Mouse (Mus musculus): Measurements from ENCODE around the gene Sec16a. TPM values are rescaled to one million over a fixed set of nuclear protein-coding genes. Genes with fewer than 3 reads are reported as not detected.

Gene Sec16a
- total RNA-seq, 2 experiments from 2014 or later = 36.9 to 39.1 TPM

DNA sequence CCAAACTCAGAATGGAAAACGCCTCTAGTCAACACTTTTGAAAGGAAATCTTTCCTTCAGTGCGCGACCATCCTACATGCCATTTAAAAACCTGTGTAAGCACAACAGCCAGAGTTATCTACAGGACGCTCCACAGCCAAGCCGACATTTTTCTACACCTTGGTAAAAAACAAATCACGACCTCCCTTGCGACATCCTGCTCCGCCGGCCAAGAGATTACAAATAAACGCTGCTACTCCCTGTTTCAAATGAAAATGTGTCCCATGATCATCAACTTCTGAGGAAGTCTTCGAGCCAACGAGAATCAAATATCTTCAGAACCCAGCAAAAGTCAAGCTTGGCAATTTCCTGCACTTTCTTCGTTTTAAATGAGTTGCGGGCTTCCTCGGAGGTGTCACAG, 648 bp downstream of the Sec16a start:
- intact Hi-C loops (cut with DNase I) = loop anchor here (2.0 to 5.0 kb wide), 2 partner anchors 32 to 127 kb away; partner anchors contain the start of gene Gpsm1
- DNase-seq = no peak

DNA sequence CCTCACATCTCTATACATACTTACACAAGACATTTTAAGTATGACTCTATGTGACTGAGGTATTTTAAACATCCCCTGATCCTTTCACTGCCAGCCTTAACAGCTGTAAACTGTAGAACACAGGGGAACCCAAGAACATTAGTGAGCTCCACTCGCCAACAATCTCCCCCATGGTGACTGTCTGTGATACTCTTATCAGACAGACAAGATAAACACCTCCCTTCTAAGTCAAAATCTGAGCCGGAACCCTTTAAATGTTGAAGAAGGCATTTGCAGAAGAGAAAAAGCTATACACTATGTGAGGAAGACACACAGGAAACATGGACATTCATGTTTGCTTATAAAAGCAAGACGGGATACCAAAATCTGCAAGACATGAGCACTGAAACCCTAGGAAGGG, 1.1 kb downstream of the Sec16a start:
- intact Hi-C loops (cut with DNase I) = loop anchor here (2.0 to 5.0 kb wide), 2 partner anchors 31 to 127 kb away; partner anchors contain the start of gene Gpsm1

DNA sequence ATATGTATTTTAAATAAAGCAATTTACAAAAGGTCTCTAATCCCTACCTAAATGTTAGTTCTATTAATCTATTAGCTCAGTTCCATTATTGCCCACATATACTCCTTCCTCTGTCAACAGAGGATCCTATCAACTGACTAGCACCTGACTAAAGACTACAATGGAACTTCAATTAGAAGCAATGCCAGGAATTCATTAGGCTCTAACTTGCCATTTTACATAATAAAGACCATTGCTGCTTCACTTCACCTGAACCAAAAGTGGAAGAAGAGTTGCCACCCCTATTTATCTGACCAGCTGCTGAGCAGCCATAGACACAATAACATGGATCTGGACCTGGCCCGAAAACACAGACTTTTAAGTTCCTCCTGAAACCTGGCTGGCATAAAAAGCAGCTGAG, 2.2 kb downstream of the Sec16a start:
- intact Hi-C loops (cut with DNase I) = loop anchor here (5.0 kb wide), 1 partner anchor 126 kb away; the partner anchor contains the start of gene Gpsm1

More for the DNA sequence above, 1.1 kb downstream of the Sec16a start:
- no peak for DNase-seq

DNA sequence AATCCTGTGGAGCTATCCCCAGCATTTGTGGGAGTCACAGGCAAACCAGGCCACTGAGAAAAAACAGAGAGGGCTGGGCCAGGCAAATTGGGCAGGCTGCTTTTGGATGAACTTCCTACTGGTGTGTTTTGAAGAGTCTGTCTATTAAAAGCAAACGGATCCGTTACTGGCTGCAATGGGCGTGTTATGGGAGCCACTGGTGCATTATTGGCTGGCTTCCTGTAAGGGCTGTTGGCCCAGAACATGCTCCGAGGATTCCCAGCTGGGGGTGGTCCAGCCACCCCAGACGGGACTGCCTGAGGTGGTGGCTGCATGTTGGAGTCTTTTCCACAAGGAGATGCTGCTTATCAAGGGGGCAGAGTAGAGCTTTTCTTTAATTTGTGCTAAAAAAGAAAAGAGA, 3.3 kb downstream of the Sec16a start:
- peak in 1 of 2 experiments; percentile 23 for DNase-seq
- intact Hi-C loops (cut with DNase I) = loop anchor here (5.0 kb wide), 1 partner anchor 124 kb away; the partner anchor contains the start of gene Gpsm1

More for the DNA sequence above, 2.2 kb downstream of the Sec16a start:
- DNase-seq = no peak

DNA sequence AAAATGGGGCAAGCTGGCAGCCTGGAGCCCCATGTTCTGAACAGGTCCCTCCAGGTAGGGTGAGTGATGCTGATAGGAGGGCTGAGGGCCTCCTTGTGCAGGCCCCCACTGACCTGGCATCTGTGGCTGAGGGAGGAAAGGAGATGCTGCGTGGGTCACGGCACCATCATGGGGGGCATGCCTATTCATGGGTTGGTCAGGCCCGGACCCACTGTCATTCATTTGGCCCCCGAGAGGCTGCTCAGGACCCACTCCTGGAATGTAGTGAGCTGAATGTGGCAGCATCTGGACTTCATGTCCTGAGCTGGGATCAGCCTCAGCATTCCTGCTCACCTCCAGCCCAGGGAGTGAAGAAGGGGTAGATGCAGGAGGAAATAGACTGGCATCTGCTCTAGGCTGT, 3.8 kb downstream of the Sec16a start:
- intact Hi-C loops (cut with DNase I) = loop anchor here (5.0 kb wide), 1 partner anchor 124 kb away; the partner anchor contains the start of gene Gpsm1
- DNase-seq = no peak

DNA sequence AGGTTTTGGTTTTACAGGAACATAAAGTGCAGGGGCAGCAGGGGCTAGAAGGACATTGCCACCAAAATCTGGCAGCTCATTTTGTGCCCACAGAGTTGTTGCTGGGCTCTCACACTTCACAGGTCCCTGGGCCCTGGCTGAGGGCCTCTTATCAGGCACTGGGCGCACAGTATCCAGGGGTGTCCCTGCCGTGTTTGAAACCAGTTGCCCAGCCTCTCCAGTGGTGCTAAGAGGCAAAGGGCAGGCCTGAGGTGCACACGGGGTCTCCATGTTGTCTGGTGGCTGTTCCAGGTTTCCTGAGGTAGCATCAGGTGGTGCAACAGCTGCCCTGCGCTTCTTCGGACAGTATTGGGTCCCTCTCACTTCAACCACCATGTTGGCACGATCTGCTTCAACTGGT, 5.3 kb downstream of the Sec16a start:
- intact Hi-C loops (cut with DNase I) = loop anchor here (5.0 kb wide), 1 partner anchor 122 kb away; the partner anchor contains the start of gene Gpsm1
- DNase-seq = no peak

DNA sequence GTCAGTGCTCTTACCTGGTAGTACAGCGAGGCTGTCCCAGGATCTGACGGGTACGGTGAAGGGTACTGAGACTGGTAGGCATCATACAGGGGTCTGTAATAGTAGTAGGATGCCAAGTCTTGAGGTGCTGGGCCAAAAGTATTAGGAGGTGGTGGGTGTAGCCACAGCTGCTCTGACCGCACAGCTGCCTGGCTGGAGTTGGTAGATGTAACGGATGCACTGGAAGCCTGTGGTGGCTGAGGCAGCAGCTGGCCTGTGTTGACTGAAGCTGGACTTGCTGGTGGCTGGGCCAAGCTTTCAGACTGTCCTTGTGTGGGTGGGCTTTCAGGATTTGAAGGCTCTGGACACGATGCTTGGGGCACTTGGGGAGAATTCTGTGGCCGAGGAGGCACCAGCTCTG, 6.6 kb downstream of the Sec16a start:
- no peak for DNase-seq
- intact Hi-C loops (cut with DNase I) = no loop called here

DNA sequence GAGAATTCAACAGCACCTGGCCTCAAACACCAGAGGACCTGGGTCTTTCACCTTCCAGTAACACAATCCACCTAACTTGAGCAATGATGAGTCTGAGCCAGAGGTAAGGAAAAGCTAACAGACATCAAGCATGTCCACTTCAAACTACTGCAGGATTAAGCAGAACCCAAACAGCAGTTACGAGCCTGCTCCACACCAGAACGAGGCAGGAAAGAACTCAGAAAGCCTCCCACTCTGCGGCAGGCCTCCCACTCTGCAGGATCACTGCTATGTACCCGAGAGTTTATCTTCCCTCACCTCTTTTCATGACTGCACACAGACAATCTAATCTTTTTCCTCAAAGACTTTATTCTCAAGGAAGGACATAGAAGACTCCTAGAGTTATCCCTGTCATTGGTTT, 7.8 kb downstream of the Sec16a start:
- intact Hi-C loops (cut with DNase I) = no loop called here
- DNase-seq = no peak

DNA sequence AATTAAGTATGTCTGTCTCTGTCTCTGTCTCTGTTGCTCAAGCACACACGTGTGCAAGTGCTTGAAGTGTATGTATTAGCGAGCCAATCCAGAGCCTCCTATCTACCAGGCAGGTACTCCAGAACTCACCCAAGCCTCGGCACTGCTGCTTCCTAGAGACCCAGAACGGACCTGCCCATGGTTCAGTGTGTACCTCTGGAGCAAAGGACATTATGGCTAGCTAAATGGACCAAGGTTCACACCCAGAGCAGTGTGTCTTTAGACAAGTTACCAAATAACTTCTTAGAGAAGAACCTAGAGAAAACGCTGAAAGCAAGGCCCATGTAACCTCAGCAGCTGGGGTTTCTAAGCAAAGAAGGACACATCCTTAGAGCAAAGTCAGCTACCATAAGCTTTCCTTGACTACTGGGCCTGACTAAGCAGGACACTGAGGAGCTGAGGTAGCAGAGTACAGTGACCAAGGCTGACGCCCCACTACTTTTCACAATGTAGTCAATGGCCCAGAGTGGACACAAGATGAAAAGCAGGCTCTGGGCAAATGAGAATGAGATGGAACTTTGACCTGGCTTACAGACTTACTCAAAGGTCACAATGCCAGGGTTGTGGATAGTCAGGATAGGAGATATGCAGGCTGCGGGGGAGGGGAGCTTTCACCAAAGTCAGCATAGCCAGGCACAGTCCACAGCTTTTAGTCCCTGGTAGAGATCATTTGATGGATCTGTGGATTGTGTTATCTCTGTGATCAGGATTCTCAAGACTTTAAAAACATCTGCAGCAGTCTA, 10.0 kb downstream of the Sec16a start:
- intact Hi-C loops (cut with DNase I) = no loop called here
- no peak for DNase-seq

DNA sequence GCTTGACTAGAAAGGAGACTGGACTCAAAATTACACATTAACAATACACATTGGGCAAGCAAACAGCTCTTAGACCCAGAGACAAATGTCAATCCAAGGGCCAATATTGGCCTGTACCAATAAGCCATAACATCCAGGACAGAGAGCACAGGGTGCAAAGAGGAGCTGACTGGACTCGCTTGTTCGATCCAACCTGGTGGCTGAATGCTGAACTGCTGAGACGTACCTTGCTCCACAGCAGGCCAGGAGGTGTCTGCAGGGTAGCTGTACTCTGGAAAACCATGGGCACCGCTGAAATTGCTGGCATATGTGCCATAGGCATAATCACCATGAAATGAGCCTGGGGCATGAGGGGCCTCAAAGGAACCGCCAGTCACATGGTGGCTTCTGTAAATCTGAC, 15.2 kb downstream of the Sec16a start:
- intact Hi-C loops (cut with DNase I) = no loop called here
- no peak for DNase-seq

DNA sequence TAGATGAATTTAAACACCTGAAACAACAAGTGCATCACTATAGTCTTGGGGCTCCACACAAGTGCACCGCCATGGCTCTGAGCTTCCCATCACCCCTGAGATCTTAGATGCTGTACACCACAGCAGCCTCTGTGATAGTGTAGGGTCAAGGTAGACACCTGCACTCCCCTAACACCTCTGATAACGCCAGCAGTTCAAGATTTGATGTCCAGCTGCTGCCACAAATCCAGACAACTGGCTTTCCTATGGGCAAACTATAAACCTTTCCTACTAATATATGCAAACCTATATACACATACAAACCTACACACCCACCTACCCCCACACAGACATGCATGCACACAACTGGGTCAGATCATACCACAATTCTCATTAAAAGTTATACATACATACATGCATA, 20.5 kb downstream of the Sec16a start:
- intact Hi-C loops (cut with DNase I) = no loop called here
- DNase-seq = no peak

DNA sequence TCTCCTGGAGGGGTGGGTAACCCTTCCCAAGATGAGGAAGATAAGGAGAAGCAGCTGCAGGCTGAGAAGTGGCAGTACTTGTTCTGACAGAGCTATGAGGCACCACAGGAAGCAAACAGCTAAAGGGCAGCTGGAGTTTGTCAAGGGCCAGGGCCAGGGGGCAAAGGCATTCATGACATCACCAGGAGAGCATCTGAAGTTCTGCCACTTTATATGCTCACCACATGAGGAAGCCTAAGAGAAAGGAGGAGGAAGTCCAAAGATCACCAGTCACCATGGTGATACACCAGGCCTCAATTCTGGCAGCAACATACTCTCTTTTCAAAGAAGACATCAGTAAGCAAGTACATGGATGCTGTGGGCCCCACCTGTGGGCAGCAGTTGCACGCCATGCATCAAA, 21.9 kb downstream of the Sec16a start:
- intact Hi-C loops (cut with DNase I) = no loop called here
- no peak for DNase-seq

DNA sequence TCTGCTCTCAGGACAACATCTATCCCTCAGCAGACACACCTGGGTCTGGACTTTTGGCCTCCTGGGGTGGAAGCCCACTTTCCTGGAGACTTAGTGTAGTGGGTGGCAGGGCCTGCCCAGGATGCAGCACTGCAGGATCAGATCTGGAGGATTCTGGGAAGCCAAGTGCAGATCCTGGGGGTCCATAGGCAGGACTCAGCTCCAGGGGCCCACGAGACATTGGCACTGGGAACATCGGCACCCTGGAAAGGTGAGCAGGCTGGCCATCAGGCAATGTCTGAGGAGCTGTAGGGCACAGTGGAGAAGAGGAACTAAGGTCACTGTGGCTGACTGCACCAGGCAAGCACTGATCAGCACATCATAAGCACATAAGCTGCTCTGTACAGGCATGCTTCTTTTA, 23.0 kb downstream of the Sec16a start:
- intact Hi-C loops (cut with DNase I) = no loop called here
- DNase-seq = no peak

DNA sequence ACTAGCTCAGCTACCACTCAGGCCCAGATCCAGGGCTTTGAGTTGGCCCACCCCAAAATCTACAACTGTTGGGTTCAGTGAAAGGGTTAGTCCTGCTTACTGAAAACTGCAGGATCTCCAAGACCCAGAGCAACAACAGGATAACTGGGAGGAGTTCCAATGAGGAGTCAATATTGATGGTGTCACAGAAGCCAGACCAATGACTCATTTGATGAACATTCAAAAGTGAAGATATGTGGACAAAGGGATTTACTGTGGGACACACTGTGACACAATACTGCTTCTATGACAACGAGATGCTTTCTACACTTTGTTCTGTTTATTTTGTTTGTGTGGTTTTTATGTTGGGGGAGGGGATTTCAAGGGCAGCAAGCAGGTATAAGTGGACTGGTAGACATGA, 26.9 kb downstream of the Sec16a start:
- no peak for DNase-seq
- intact Hi-C loops (cut with DNase I) = no loop called here

DNA sequence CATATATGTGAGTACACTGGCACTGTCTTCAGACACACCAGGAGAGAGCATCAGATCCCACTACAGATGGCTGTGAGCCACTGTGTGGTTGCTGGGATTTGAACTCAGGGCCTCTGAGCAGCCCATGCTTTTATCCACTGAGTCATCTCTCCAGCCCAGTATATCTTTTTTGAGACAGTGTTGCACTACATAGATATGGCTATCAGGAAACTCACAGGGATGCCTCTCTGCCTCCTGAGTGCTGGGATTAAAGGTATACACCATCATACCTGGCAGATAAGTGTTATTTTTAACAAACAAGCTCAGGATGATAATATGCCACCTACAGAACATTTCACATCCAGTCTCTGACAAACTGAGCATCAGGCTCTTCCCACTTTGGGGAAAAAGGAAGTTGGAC, 27.9 kb downstream of the Sec16a start:
- DNase-seq = no peak
- intact Hi-C loops (cut with DNase I) = no loop called here

DNA sequence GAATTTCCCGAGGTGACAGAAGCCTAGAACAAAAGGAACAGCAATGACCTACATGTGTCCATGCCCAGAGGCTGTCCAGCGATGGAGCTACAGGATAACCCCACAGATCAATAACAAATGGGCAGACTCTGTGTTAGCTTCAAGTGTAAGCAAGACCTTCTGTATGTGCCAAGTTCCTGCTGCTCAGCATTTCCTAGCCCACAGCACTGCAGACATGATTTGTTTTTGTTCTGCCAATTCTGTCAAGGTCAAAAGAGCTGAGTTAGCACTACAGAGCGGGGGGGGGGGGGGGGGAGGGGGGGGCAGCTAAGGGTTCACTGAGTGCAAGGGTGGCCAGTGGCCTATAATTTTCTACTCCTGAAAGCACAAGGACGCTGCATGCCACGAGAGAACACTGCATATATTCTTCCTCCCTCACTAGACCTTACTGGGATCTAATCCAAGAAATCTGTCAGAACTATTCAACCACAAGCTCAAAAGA, 34.0 kb downstream of the Sec16a start:
- no peak for DNase-seq
- intact Hi-C loops (cut with DNase I) = no loop called here

DNA sequence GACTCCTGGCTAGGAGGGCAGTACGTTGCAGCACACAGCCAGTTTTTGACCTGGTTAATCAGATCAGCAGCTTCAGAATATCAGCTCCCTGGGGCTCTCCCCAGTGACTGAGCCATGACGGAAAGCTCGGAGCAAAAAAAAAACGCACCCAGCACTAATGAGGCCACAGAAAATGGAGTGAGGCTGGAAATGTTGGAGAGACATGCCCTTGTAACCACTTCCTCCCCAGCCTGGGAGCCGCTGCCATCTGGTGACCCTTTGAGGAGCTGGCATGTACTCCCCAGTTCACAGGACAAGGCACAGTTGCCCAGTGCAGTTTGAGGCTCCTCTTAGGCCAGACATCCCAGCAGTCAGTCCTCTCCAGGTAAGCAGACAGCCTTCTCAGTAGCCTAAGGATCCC, 34.9 kb downstream of the Sec16a start:
- intact Hi-C loops (cut with DNase I) = no loop called here
- DNase-seq = no peak

DNA sequence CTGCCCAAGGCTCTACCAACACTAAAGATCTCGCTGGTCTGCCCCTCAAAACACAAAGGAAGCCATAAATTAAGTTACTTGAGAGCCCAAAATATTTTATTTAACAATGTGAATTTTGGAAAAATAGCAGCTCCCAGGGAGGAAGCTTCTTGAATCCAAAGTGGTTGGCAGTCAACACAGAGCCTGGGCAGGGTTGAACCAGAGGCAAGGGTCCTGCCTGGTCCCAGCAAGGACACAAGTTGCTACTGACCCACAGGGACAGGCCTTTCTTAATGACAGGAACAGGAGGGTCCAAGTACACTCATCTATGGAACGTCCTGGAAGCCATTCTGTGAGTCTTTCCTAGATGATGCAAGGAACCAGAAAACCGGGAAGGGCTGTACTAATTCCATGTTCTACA, 35.7 kb downstream of the Sec16a start:
- DNase-seq = no peak
- intact Hi-C loops (cut with DNase I) = loop anchor here (2.0 to 5.0 kb wide), 2 partner anchors 21 to 82 kb away; partner anchors contain the start of genes Entr1 and Pmpca

DNA sequence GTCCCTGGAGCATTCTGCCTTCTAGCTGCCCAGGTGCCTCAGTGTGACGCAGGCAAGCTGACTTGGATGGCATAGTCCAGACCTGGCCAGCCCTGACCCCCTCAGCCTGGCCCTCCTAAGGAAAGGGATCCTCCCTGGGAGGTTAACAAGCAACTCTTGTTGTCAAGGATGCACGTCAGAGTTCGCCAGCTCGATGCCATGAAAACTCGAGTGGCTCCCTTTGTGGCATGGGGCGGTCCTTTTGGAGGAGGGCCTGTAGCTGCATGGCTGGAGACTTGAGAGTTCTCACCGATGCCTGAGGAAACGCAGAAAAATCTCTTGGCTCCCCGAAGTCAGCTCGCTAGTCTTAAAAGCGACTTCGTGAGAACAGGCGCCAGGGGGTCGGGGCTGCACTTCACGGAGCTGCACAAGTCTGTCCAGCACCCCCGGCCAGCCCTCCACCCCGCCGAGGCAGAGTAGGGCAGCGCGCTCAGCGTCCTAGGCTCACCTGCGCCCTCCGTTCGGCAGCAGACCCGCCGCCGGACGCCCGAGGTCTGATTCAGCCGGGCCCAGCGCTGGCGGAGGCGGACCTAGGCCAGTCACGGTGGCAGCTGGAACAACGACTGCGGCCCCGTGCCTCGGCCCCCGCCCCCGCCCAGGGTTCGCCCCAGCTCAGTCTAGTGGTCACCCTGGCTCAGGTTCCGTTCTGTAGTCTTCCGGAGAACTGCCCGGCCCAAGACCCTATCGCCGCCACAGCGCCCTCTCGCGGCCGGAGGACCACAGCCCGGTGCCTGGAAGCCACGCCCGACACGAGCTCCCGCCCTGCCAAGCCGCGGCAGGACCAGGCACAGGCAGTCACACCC, 36.3 kb downstream of the Sec16a start, which contains the start of gene Inpp5e:
TSS of gene Inpp5e (minus strand) at position 689 of the 842 bp plus-strand sequence.
- peak; percentile 99 to 100 for DNase-seq
- intact Hi-C loops (cut with DNase I) = loop anchor here (2.0 to 5.0 kb wide), 2 partner anchors 20 to 81 kb away; partner anchors contain the start of genes Entr1 and Pmpca

DNA sequence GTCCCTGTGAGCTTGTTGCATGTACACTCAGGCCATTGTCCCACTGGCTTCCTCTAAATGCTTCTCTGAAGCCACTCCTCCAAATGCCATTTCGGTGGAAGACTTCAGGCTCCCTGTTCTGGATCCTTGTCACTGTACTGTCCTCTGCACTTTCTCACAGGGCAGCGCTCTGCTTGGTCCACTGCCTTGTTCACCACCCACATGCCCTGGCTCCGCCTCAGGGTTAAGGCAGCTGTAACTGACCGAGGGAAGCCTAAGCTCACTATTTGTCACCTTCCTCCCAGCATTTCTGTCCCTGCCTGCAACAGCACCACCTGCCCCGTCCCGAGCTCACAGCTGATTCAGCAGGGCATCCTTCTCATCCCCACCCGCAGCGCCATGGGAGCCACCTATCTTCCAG, 41.7 kb downstream of the Sec16a start:
- DNase-seq = no peak
- intact Hi-C loops (cut with DNase I) = no loop called here

DNA sequence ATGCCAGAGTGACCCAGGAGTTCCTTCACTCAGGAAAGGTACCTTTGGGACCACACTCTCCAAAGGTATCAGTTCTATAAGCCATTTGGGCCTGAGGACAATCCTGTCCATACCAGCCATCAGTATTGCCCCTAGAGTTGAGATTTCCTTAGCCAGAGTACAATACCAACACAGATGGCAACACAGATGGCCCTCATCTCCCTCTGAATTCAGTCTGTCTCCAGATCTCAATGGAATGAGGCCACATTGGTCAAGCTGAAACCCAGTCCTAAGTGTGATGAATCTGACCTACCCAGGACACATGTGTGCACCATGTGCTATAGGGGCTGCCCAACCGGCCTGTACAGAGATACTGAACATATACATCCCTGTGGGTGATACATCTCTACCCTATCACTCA, 42.8 kb downstream of the Sec16a start:
- no peak for DNase-seq
- intact Hi-C loops (cut with DNase I) = no loop called here

All from heart, postnatal 36 days (tissue).